Mouse (Mus musculus): Measurements from ENCODE around the gene Lsm12. TPM values are rescaled to one million over a fixed set of nuclear protein-coding genes. Genes with fewer than 3 reads are reported as not detected.
A peak's percentile ranks its signal among the peaks of the same experiment; 100 is the strongest.

The Lsm12 gene
- polyA plus RNA-seq, 1 experiment from 2014 or later = 114 TPM

GRCm38 (mm10) chr11:102221954-102222351 lies 36.9 kb upstream of the Lsm12 start:
- Histone ChIP-seq H3K9me3 (no peaks in the 10 kb centered on the region), H3K27ac (replicated peaks) (no peak overlapping the region), H3K9ac (replicated peaks) (no peak overlapping the region), H3K4me1 (peaks cover 81% of the 10 kb centered on the region), H3K4me3 (no peak overlapping the region), H3K27me3 (no peaks in the 10 kb centered on the region), H3K36me3 (peaks cover 11% of the 10 kb centered on the region; the same call in 1 of the 2 replicates), H3K4me2 (replicated peaks) (no peak overlapping the region)
- ATAC-seq (replicated peaks) = no peak
- 72% methylated on average over 8 of the region's 8 CpGs for WGBS

GRCm38 (mm10) chr11:102221243-102221953 lies 36.3 kb upstream of the Lsm12 start:
- H3K9me3 ChIP-seq = no peaks in the 10 kb centered on the region
- H3K4me2 ChIP-seq (replicated peaks) = no peak overlapping the region
- peaks cover 81% of the 10 kb centered on the region for H3K4me1 ChIP-seq
- peaks cover 11% of the 10 kb centered on the region; the same call in 1 of the 2 replicates for H3K36me3 ChIP-seq
- WGBS = 86% methylated on average over 8 of the region's 8 CpGs
- H3K27me3 ChIP-seq = no peaks in the 10 kb centered on the region
- H3K27ac ChIP-seq (replicated peaks) = no peak overlapping the region
- H3K4me3 ChIP-seq = no peak overlapping the region
- no peak overlapping the region for H3K9ac ChIP-seq (replicated peaks)
- no peak for ATAC-seq (replicated peaks)

- H3K4me1 ChIP-seq = peaks cover 81% of the 10 kb centered on the region
- H3K4me3 ChIP-seq = no peak overlapping the region
- H3K36me3 ChIP-seq = peaks cover 11% of the 10 kb centered on the region; the same call in 1 of the 2 replicates
- H3K27ac ChIP-seq (replicated peaks) = 0 out of 2 replicates have a peak overlapping the region, but pooled peaks have one; percentile 93
- no peak for ATAC-seq (replicated peaks)
- 66% methylated on average over 6 of the region's 6 CpGs for WGBS
- no peak overlapping the region for H3K9ac ChIP-seq (replicated peaks)
- H3K27me3 ChIP-seq = no peaks in the 10 kb centered on the region
- H3K4me2 ChIP-seq (replicated peaks) = no peak overlapping the region
- H3K9me3 ChIP-seq = no peaks in the 10 kb centered on the region
Measured at GRCm38 (mm10) chr11:102220451-102220850, 35.4 kb upstream of the Lsm12 start.

GRCm38 (mm10) chr11:102219994-102220346 lies 34.9 kb upstream of the Lsm12 start:
- Histone ChIP-seq H3K27me3 (no peaks in the 10 kb centered on the region), H3K9me3 (no peaks in the 10 kb centered on the region), H3K4me1 (peaks cover 81% of the 10 kb centered on the region), H3K36me3 (peaks cover 11% of the 10 kb centered on the region; the same call in 1 of the 2 replicates), H3K4me2 (replicated peaks) (no peak overlapping the region), H3K9ac (replicated peaks) (no peak overlapping the region), H3K4me3 (no peak overlapping the region), H3K27ac (replicated peaks) (peak overlapping the region; percentile 93)
- 77% methylated on average over 4 of the region's 4 CpGs for WGBS
- no peak for ATAC-seq (replicated peaks)

- H3K9me3 ChIP-seq = no peaks in the 10 kb centered on the region
- peaks cover 11% of the 10 kb centered on the region; the same call in 1 of the 2 replicates for H3K36me3 ChIP-seq
- peaks cover 81% of the 10 kb centered on the region for H3K4me1 ChIP-seq
- H3K4me3 ChIP-seq = peak overlapping the region; percentile 30; the same call in 1 of the 2 replicates
- peak overlapping the region; percentile 93 for H3K27ac ChIP-seq (replicated peaks)
- peak; percentile 17; the same call in 1 of the 2 replicates for ATAC-seq (replicated peaks)
- no peaks in the 10 kb centered on the region for H3K27me3 ChIP-seq
- peak overlapping the region; percentile 50 for H3K4me2 ChIP-seq (replicated peaks)
- peak overlapping the region; percentile 37 for H3K9ac ChIP-seq (replicated peaks)
- 51% methylated on average over 14 of the region's 14 CpGs for WGBS
Measured at GRCm38 (mm10) chr11:102219247-102219993, 34.3 kb upstream of the Lsm12 start.

- H3K4me1 ChIP-seq = peaks cover 81% of the 10 kb centered on the region
- peaks cover 11% of the 10 kb centered on the region; the same call in 1 of the 2 replicates for H3K36me3 ChIP-seq
- peak overlapping the region; percentile 37 for H3K9ac ChIP-seq (replicated peaks)
- peak overlapping the region; percentile 50 for H3K4me2 ChIP-seq (replicated peaks)
- no peaks in the 10 kb centered on the region for H3K9me3 ChIP-seq
- WGBS = 0% methylated on average over 10 of the region's 10 CpGs
- no peaks in the 10 kb centered on the region for H3K27me3 ChIP-seq
- H3K4me3 ChIP-seq = peak overlapping the region; percentile 30
- H3K27ac ChIP-seq (replicated peaks) = peak overlapping the region; percentile 93
- ATAC-seq (replicated peaks) = peak; percentile 90
Measured at GRCm38 (mm10) chr11:102218783-102219182, 33.7 kb upstream of the Lsm12 start.

- Histone ChIP-seq H3K4me1 (peaks cover 76% of the 10 kb centered on the region), H3K4me2 (replicated peaks) (peak overlapping the region; percentile 50), H3K27ac (replicated peaks) (peak overlapping the region; percentile 93), H3K9ac (replicated peaks) (peak overlapping the region; percentile 37), H3K9me3 (no peaks in the 10 kb centered on the region), H3K36me3 (peaks cover 10% of the 10 kb centered on the region; the same call in 1 of the 2 replicates), H3K4me3 (peak overlapping the region; percentile 30), H3K27me3 (no peaks in the 10 kb centered on the region)
- 75% methylated on average over 7 of the region's 7 CpGs for WGBS
- no peak for ATAC-seq (replicated peaks)
Measured at GRCm38 (mm10) chr11:102217876-102218430, 32.9 kb upstream of the Lsm12 start.

GRCm38 (mm10) chr11:102217396-102217795 lies 32.3 kb upstream of the Lsm12 start:
- peaks cover 74% of the 10 kb centered on the region for H3K4me1 ChIP-seq
- ATAC-seq (replicated peaks) = no peak
- H3K27ac ChIP-seq (replicated peaks) = no peak overlapping the region
- H3K4me2 ChIP-seq (replicated peaks) = no peak overlapping the region
- no peak overlapping the region for H3K4me3 ChIP-seq
- WGBS = 71% methylated on average over 6 of the region's 6 CpGs
- H3K27me3 ChIP-seq = no peaks in the 10 kb centered on the region
- 0 out of 2 replicates have a peak, but pooled peaks cover 5% of the 10 kb centered on the region for H3K36me3 ChIP-seq
- no peaks in the 10 kb centered on the region for H3K9me3 ChIP-seq
- H3K9ac ChIP-seq (replicated peaks) = no peak overlapping the region

GRCm38 (mm10) chr11:102216886-102217240 lies 31.8 kb upstream of the Lsm12 start:
- 58% methylated on average over 5 of the region's 5 CpGs for WGBS
- Histone ChIP-seq H3K27me3 (no peaks in the 10 kb centered on the region), H3K4me1 (peaks cover 79% of the 10 kb centered on the region), H3K4me3 (no peak overlapping the region), H3K27ac (replicated peaks) (no peak overlapping the region), H3K9me3 (no peaks in the 10 kb centered on the region), H3K9ac (replicated peaks) (no peak overlapping the region), H3K36me3 (0 out of 2 replicates have a peak, but pooled peaks cover 4% of the 10 kb centered on the region), H3K4me2 (replicated peaks) (0 out of 2 replicates have a peak overlapping the region, but pooled peaks have one; percentile 1)
- ATAC-seq (replicated peaks) = no peak

GRCm38 (mm10) chr11:102216056-102216885 lies 31.2 kb upstream of the Lsm12 start:
- peaks cover 2% of the 10 kb centered on the region; the same call in 1 of the 2 replicates for H3K36me3 ChIP-seq
- 0 out of 2 replicates have a peak overlapping the region, but pooled peaks have one; percentile 3 for H3K27ac ChIP-seq (replicated peaks)
- H3K9ac ChIP-seq (replicated peaks) = no peak overlapping the region
- 41% methylated on average over 12 of the region's 12 CpGs for WGBS
- H3K9me3 ChIP-seq = no peaks in the 10 kb centered on the region
- ATAC-seq (replicated peaks) = no peak
- no peak overlapping the region for H3K4me3 ChIP-seq
- no peaks in the 10 kb centered on the region for H3K27me3 ChIP-seq
- 0 out of 2 replicates have a peak overlapping the region, but pooled peaks have one; percentile 1 for H3K4me2 ChIP-seq (replicated peaks)
- peaks cover 85% of the 10 kb centered on the region for H3K4me1 ChIP-seq

GRCm38 (mm10) chr11:102215511-102215910 lies 30.4 kb upstream of the Lsm12 start:
- no peaks in the 10 kb centered on the region for H3K27me3 ChIP-seq
- H3K4me2 ChIP-seq (replicated peaks) = no peak overlapping the region
- no peak overlapping the region for H3K4me3 ChIP-seq
- no peaks in the 10 kb centered on the region for H3K9me3 ChIP-seq
- peaks cover 3% of the 10 kb centered on the region; the same call in 1 of the 2 replicates for H3K36me3 ChIP-seq
- ATAC-seq (replicated peaks) = no peak
- H3K4me1 ChIP-seq = peaks cover 83% of the 10 kb centered on the region
- WGBS = 81% methylated on average over 11 of the region's 11 CpGs
- 0 out of 2 replicates have a peak overlapping the region, but pooled peaks have one; percentile 3 for H3K27ac ChIP-seq (replicated peaks)
- no peak overlapping the region for H3K9ac ChIP-seq (replicated peaks)

Data from forebrain, embryonic 15.5 days (tissue).